Mouse (Mus musculus) frontal cortex, adult 2 months (tissue): Measurements from ENCODE around the gene Rad54l2. TPM values are rescaled to one million over a fixed set of nuclear protein-coding genes. Genes with fewer than 3 reads are reported as not detected.

Experiments
- DNase-seq, 2 experiments: peaks; one replicate each; pipeline ENCODE4 v3.0.0; 2022; ENCODE audit warnings: low spot score in 1 of 2; ENCODE audit errors: extremely low spot score in 1 of 2
- polyA plus RNA-seq: library from polyadenylated mRNA; depleted of rRNA; stranded (reverse); fragments of >200 nt; gene quantifications from 2 replicates; pipeline ENCODE4 v1.2.3, GENCODE M21; 2012

The Rad54l2 gene
- polyA plus RNA-seq, 1 experiment: 9.4 TPM

DNA sequence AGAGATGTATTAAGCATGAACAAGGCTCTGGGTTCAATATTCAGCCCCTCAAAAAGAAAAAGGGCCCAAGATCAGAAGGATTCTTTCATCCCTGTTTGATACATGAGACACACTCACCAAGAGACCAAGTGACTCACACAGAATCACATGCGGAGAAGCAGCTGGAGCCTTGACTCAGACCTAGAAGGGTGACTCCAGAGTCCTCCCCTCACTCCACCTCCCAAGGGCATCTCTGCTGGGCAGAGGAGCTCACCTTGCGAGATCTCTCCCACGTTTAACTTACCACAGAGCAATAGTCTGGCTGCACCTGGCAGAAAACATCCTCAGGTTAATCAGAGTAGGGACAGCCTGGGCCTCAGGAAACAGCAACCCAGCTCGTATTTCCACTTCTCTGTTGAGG is 110.8 kb downstream of the Rad54l2 start:
- DNase-seq: no peak

DNA sequence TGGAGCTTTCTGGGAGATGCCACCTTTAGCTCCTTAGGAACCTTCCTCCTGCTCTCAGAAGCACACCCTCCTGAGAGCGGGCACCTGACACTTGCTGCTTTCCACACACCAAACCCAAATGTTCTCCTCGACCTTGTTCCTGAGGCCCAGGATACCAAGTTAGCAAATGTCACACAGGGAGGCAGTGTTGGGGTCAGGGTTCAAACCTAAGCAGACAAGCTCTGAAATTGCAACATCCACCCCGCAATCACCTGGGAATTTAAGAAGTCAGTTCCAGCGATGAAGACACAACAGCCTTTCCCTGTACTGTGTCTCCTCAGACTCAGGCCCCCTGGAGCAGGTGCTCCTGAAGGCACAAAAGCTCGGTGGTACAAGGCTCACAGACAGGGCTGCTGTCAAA is 111.3 kb downstream of the Rad54l2 start:
- no peak for DNase-seq

DNA sequence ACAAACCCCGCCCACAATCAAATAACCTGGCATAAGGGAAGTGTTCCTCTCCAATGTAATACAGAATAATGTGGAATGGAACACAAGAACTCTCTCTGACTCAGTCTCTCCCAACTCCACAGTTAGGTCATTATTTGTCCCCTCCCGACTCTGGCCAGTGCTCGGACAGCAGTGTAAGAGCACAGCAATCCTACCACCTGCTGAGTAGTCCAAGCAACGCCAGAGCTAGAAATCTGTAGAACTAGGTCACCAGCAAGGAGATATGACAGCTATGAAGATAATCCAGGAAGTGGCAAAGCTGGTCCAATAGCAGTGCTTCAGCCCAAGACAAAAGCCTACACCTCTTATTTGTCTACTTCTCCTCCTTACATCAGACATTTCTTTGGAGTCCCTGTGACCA is 112.4 kb downstream of the Rad54l2 start:
- no peak for DNase-seq

DNA sequence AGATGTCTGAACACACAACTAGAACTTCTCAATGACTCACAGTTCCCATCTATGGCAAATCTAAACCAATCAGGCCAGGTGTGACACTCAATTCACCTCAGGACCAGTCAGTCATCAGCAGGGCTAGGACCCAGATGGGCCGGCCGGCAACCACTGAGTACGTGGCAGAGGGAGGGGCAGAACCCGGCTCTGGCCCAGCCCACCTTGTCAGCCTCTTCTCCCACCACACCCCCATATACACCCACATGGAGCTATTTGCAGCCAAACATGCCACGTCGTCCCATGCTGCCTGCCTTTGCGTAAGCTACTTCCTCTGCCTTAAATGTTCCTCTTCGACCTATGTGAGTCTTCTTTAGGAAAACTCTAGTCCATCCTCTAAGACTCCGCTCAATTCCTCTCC is 113.0 kb downstream of the Rad54l2 start:
- DNase-seq: peak in 1 of 2 experiments; percentile 69

DNA sequence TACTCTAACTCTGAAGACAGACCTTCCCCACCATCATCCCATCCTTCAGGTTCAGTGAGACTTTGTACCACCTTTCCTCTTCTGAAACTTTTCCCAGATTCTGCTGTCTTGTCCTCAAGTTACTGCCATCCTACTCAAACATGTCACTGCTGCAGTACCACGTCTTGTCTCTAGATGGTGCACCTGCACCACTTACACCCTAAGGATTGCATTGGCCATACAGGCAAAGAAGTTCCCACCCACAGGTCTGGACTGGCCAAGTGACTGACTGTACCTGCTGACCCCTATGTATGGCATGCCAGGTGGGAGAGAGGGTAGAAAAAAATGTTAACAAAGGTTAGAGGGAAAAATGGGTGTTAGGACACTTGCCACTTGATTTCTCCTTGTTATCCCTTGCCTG is 113.5 kb downstream of the Rad54l2 start:
- peak; percentile 79 to 96 for DNase-seq

DNA sequence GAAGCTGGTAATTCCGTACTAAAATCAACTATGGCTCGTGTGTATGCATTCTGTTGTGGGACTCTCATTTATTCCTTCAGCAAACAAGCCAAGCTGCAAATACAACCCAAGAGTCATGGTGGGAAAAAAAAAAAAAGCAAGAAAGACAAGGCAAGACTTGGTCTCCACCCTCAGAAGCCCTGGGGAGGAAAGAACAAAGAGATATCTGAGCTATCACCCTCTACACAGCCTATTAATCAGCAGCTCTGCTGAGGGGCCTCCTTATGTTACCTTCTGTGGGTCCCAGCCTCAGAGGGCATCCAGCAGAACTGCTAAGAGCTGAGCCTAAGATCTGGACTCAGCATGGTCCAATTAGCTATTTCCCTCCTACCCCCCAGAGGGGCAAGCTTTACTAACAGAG is 115.1 kb downstream of the Rad54l2 start:
- DNase-seq: no peak

DNA sequence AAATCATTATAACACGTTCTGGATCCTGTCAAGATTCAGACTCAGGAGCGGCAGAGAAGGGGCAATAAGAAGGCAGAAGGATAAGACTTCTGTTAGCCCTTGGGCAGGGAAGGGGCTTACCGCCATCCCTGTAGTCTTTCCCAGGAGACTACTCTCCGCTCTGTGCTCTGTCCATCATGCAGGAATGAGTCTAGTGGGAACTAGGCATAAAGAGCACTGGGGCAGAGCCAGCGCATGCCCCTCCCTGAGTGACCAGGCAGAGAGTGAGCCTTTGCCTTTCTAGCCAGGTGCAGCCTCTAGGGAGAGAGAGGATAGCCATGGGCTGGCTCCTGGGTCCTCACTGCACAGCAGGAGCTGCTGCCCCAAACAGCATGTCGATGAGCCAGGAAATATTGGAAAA is 124.1 kb downstream of the Rad54l2 start:
- no peak for DNase-seq

DNA sequence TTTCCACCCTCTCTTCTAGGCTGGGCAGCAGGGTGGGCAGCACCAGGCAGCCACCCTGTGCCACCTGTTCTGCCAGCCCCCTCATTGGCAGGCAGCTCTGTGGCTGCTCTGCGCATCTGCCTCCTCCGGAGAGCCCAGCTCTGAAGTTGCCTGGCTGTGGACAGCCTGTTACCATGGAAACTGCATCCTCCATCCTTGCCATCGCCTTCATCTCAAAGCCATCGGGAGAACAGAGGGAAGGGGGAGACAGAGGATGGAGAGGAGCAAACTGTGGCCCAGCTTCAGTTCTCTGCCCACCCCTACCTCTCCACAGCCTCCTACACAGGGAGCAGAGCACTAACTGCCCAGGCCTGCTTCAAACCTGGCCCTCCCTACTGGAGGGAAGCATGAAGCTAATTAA is 124.6 kb downstream of the Rad54l2 start:
- DNase-seq: peak; percentile 85

DNA sequence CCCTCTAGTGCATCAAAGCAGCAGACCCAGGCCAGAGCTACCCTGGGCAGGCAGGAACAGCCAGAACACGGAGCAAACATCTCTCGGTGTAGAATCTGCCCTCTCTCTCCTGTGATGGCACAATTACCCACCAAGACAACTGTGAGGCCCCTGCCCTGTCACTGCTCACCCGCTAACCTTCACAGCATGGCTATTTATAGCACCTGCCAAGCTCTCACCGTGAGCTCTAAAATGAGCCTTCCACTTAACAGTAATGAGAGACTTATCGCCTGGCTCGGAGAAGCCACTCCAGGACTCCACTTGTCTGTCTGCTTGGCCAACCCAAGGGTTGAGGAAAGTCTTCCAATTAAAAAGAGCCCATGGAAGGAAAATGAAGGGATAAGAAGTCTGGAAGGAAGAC is 125.8 kb downstream of the Rad54l2 start:
- DNase-seq: no peak

DNA sequence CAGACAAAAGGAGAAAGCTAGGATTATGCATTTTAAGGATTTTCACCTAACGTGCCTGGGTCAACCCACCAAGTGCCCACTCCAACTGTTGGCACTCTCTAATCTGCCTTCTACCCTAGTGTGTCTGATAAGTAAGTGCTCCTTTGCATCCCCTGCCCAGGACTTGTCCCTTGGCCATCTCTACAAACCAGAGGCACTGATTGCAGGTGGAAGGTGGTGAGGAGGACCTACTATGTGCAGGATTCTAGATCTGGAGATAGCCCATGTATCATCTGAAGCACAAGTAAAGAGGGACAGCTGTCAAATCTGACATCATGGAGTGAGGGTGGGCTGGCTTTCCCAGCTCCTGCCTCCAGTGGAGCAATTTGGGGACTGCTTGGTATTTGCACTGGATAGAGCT is 129.1 kb downstream of the Rad54l2 start:
- DNase-seq: no peak

DNA sequence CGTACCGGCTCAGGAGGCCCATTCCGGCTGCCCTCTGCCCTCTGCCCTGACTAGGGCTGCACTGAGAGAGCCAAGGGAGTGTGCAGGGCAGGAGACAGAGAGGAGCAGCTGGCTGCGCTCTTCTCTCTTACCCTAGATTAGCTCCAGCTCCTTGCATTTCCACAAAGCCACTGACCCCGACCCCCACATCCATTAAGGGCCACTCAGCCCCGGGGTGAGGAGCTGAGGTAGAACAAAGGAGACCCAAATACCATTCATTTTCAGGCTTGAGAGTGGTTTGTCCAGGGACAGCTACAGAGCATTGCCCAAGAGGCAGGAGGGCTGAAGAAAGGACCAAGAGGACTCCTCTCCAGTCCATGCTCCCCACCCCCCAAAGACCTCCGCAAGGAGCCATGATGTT is 129.6 kb downstream of the Rad54l2 start:
- DNase-seq: no peak

DNA sequence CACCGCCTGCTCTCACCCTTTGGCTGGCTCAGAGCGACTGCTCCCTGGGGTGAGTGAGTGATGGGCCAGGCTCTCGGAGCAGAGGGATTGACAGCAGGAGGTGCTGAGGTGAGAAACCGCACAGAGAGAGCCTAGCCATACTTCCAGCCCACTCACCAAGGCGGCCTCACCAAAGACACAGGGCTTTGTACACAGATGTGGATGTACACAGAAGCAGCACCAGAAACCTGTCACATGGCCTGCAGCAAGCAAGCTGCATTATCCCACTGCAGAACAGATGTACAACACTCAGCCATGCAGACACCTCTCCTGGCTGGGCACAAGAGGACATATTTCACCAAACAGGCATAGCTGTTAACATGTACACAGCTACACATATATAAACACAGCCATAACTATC is 131.4 kb downstream of the Rad54l2 start:
- DNase-seq: no peak

DNA sequence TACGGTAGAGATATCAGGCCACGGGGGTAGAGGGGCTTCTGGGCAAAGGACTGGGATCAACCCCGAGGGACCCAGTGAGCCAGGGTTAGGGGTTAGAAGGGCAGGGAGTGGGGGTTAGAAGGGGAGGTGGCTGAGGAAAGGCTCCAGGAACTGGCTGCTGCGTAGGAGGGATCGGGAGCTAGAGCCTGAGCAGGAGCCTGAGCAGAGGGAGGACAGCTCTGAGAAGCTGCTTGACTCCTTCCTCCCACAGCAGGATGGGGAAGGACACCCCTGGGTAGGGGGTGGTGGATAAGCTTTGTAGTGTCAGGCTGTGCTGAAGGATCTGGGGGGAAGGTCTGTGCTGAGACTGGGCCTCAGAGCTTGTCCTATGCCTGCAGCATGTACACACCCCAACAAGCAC is 132.2 kb downstream of the Rad54l2 start:
- peak in 1 of 2 experiments; percentile 56 for DNase-seq

DNA sequence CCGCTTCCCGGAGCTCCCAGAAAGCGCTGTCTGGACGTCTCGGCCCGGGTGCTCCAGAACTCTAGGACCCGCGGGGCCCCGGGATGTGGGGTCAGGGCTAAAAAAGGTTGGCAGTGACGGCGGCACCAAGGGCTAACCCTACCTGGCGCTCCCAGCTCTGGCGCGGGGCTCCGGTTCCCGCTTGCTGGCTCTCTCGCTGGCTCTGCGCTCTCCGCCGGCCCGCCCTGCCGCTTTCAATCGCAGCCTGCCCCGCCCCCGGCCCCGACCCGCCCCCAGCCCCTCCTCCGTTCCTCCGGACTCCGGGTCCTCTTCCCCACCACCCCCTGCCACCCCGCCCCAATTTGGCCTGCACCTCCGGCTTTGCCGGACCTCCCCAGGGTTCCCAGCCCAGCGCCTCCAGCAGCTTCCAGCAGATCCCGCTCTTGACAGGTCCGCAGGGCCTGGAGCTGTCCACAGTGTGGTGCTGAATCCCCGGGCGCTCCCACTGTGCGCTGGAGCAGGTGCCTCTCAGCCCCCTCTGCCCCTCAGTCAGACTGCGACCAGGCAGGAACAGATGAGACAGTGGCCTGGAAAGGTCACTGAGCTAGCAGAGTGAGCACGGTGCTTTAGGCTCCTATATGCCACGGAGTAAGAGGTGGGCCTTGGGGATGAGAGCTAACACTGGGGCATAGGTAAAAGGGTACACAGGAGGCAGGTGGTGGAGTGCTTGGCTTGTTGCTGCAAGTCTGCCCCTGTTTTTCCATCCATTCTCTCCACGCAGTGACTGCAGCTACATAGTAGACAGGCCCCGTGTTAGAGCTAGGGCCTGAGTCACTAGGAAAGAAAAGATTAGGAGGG is 132.9 kb downstream of the Rad54l2 start, which contains the start of gene Grm2:
Grm2 (minus strand) TSS at position 199 of the 837 bp plus-strand sequence.
- DNase-seq: no peak

DNA sequence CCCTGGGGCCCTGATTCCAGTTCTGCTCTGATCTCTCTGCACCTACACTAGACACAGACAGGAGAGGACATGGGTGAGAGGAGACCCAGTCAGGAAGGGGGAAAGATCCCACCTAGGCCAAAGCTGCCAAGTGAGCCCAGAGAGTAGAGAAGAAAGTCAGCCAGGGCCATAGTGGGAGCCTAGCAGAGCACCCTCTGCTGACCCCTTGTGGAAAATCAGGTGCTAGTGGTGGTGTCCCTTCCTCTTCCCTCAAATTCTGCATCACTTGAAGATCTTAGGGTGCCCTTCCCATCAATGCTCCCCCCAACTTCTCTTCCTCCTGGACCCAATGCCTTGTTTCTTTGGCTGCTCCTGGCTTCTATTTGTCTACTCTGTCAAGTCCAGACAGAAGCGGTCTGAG is 136.3 kb downstream of the Rad54l2 start:
- DNase-seq: no peak

DNA sequence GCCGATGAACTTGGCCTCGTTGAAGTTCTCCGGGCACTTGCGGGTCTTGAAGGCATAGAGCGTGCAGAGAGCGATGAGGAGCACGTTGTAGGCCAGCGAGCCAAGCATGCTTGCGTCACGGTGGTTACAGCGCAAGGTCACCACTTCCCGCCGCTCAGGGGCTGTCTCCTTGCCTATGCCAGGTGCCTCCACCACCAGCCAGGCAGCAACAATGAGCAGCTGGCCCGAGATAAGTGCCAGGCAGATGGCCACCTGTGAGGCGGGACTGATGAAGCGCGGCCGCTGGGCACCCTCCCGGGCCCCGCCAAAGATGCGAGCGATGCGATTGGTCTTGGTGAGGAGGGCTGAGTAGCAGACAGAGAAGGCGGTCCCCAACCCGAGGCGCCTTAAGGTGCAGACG is 141.8 kb downstream of the Rad54l2 start:
- no peak for DNase-seq

DNA sequence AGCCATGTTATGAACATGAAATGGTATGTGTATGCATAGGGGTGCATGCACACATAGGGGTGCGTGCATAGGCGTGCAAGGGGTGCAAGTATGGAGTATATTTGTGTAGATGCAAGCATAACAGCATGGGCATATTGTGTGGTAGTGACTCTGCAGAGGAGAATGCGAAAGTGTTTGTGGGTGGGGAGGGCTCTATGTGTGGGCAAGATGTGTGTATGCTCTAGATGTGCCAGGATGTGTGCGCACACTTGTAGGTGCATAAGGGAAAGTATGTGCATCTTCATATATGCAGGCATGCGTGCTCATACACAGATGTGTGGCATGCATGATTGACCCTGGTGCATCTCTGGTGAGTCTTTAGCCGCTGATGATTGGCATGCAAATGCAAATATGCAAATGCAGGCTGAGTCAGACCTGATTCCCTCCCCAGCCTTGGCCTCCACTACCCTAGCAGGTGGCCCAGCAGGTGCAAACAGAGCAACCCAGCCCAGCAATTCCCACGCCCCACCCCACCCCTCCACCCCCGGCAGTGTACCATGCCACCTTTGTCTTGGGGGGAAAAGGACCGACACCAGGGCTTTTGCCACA is 143.2 kb downstream of the Rad54l2 start:
- no peak for DNase-seq

DNA sequence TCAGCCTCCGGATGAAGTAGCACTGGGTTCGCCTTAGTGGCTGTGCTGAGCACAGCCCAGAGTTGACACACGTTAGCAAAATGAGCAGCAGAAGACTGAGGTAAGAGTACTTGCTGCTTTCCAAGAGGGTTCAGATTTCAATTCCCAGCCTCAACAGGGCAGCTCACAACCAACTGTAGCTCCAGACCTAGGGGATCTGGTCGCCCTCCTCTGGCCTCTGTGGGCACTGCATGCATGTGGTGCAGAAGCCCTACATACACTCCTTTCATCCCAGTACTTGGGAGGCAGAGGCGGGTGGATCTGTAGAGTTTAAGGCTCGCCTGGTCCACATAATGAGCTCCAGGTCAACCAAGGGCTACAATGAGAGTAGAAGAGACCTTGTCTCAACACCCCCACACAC is 145.2 kb downstream of the Rad54l2 start:
- DNase-seq: no peak

DNA sequence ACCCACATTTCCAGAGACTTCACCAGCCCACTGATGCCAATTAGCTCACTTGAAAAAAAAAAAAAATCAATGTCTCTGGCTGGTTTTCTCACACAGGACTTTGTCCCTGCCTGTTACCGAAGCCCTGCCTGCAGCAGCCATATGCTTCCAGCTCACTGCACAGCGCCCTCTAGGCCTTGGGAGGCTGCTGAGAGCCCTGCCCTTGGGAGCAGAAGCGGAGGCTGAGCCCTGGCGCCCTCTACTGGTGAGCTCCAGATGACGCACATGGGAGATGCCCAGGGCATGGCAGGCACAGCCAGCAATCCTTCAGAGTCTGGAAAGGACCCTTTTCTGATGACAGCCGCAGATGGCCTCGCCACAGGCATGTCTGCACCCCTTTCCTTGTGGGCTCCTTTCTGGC is 145.9 kb downstream of the Rad54l2 start:
- DNase-seq: peak in 1 of 2 experiments; percentile 90

DNA sequence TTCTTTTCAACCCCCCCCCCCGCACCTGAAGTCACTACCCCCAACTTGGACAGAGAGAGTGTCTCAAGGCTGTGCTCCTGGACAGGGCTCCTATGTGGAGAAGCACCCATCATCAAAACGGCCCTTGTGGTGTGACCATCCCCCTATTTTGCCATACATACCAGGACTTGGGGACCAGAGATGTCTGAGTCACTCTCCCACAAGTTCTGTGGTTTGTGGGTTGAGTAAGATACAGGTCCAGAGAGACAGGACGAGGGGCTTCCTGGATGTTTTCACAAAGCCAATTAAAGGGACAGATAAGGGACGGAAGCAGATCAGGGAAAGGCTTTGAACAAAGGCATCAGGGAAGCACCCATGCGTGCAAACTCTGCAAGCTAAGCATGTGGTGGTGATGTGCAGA is 147.6 kb downstream of the Rad54l2 start:
- DNase-seq: no peak

DNA sequence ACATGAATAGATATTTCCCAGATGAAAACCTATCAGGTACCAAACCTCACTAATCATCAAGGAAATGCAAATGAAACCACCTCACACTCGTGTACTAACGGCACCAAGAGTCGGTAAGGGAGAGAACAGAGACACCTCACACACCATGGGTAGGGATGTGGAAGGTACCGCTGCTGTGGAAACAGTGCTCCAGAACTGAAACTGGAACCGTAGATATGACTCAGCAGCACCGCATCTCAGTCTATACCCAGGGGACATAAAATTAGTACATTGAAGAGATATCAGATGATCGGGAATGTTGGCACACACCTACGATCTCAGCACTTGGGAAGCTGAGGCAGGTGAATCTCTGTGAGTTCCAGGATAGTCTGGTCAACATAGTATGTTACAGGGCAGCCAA is 150.8 kb downstream of the Rad54l2 start:
- DNase-seq: no peak
